Mouse (Mus musculus): ENCODE data around the gene Rec114.

Rec114 gene

GRCm38 (mm10) chr9:58710642-58711041, 33.1 kb downstream of the Rec114 start:
- no peak for DNase-seq

- peak; percentile 69 for DNase-seq
Observed at GRCm38 (mm10) chr9:58709939-58710338, 33.8 kb downstream of the Rec114 start.

DNA sequence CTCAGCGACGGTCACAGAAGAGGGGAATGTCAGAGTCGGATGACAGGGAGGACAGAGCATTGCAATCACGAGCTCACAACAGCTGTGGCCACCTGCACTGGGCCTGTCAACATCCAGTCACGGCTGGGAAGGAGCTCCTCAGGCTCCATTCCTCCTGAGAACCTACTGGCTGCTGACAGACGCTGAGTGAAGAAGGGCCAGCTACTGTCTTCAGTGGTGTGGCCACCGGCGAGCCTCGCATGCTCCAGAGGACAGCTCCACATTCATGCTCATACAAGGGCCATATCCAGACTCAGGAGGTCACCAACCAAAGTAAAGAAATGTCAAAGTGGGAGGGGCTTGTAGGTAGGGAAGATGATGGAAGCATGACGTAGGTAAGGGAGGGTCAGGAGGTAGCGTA, 36.0 kb downstream of the Rec114 start:
- no peak for DNase-seq

GRCm38 (mm10) chr9:58706024-58706423, 37.7 kb downstream of the Rec114 start:
- no peak for DNase-seq

- DNase-seq: no peak
Observed at GRCm38 (mm10) chr9:58703766-58704165, 40.0 kb downstream of the Rec114 start.

DNA sequence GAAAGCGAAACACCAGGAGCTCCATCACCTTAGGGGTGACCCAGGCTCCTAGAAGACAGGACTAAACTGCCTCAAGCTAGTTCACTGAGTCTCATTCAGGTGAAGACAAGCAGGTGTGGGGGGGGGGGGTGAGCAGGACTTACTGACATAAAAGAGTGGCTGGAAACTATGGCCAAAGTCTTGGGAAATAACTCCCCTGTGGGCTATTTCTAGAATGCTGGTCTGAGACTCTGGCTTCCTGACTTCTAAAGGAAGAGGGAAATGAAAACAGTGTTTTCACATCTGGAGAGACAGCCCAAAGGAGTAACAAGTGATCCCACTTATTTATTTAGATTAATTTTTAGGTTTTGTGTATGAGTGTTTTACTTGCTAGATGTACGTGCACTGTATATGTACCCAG, 42.0 kb downstream of the Rec114 start:
- DNase-seq: no peak

GRCm38 (mm10) chr9:58698486-58698885, 45.3 kb downstream of the Rec114 start:
- DNase-seq: no peak

DNA sequence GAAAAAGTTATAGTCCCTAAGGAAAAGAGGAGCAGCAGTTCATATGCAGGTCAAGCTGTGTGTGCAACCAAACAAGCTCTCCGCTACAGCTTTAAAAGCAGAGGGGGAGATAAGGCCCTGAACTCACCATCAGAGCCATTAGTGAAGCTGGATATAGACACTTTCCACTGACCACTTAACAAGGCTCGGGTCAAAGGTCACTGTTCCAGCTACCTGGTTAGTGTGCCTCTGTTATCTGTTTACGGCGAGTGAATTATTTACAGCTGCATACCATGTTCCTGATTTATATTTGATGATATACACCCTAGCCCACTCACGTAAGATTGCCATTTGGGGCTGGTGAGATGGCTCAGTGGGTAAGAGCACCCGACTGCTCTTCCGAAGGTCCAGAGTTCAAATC, 52.3 kb downstream of the Rec114 start:
- no peak for DNase-seq

GRCm38 (mm10) chr9:58690701-58691100, 53.1 kb downstream of the Rec114 start:
- no peak for DNase-seq

DNA sequence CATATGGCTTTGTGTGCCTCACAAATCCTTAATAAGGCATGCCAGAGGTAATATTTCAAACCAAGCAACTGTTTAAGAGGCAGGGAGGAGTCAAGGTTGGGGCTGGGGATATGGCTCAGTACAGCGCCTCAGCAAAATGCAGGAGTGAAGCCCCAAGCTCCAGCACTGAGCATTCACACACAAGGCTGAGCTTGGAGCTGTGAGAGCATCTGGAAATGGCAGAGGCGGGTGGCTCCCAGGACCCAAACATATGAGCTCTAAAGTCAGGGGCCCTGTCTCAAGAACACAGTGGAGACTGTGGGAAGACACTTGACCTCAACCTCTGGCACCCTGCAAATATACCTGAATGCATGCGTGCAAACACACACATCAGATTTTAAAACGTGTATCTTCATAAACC, 55.7 kb downstream of the Rec114 start:
- no peak for DNase-seq

GRCm38 (mm10) chr9:58685290-58685689, 58.5 kb downstream of the Rec114 start:
- DNase-seq: no peak

DNA sequence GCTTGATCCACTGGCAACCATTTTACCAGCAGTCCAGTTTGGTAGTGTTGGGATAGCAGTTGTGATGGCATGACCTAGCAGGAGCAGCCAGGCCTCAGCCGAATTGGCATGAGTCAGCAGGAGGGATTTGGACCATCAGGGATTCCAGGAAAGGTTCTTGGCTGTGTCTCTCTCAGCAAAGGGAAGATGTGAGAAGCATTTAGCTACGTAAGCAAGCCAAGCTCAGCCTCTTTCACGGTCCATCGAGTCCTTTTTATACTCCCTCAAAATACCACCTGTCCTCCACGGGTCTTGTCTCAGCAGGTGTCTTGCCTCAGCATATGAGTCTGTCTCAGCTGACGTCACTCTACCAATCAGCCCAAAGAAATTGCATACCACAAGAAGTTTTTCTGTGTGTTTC, 60.4 kb downstream of the Rec114 start:
- DNase-seq: no peak

DNA sequence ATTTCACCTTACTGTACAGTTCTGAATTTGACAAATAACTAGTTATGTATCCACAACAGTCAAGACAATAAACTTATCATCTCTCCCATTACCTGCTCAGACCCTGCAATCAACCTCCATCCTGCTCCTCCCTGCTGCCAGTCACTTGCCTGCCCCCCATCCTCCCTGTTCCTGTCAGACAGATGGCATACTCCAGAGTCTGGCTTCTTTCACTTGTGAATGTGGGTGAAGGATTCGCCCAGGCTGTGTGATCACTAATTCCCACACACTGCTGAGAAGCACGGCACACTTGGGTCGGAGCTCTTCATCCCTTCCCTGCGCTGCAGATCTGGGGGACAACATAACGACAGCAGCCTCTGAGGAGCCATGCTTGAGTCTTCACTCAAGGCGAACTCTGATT, 61.7 kb downstream of the Rec114 start:
- no peak for DNase-seq

DNA sequence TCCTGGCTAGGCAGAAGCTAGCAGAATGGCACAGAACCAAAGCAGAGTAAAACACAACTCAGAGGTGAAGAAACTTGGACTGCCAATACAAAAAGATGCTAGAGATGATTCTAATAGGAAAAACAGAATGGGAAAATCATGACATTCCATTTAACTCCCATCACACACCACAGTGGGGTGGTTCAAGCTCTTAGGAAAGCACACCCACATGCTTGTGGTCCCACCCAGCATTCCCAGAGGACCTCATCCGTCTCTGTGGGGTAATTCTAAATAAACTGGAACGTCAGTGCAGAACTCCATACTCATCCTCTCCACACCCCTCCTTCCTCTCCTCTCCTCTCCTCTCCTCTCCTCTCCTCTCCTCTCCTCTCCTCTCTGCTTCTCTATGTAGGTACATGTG, 62.4 kb downstream of the Rec114 start:
- DNase-seq: no peak

GRCm38 (mm10) chr9:58675371-58675770, 68.4 kb downstream of the Rec114 start:
- no peak for DNase-seq

GRCm38 (mm10) chr9:58674736-58675135, 69.0 kb downstream of the Rec114 start:
- no peak for DNase-seq

DNA sequence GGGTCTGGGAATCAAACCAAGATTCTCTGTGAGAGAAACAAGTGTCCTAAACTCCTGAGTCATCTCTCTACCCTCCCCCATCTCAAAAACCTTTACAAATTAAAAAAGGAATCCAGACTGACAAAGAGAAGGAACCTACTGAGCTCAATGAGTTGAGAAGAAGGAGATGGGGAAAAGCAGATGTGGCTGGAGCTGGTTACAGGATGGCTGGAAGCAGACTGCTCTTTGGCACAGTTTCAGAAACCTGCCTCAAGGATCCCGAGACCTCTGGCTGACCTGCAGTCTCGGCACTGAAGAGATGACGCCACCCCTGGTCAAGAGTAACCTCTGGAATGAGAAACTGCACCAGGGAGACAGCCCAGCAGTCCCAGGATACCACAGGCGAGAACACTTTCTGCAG, 71.3 kb downstream of the Rec114 start:
- no peak for DNase-seq

DNA sequence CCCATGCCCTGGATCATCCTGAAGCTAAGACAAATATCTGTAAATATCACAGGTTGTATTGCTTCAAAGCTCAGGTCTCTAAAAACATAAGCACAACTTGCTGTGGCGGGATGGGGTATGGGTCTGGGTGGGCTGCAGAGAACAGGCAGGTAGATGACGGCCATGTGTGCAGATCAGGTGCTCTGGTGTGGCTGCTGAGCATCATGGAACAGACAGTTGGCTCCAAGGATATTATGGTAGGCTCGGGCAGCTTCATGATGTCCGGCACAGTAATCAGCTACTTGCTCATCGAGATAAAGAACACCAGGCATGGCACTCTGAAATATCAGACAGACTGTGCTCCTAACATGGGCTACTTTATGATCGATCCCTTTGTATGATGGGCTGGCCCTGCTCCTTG, 73.9 kb downstream of the Rec114 start:
- DNase-seq: no peak

- no peak for DNase-seq
Observed at GRCm38 (mm10) chr9:58669071-58669470, 74.7 kb downstream of the Rec114 start.

DNA sequence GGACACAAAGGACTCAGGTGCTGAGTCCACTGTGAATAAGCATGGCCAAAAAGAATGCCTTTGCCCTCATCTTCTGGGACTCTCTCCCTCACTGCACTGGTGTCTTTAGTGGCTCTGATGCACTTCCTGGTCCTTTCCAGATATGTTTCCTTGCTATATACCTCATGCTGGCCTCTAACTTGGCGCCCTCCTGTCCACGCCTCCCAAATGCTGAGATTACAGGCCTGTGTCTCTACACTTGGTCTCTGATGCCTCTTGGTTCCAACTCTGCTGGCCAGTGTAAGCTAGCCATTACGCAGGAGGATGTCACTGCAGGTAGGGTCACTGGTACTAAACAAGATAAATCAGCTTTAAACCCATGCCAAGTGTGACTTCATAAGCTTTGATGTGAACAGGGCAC, 75.6 kb downstream of the Rec114 start:
- DNase-seq: no peak

- no peak for DNase-seq
Observed at GRCm38 (mm10) chr9:58667244-58667643, 76.5 kb downstream of the Rec114 start.

GRCm38 (mm10) chr9:58666191-58666590, 77.6 kb downstream of the Rec114 start:
- DNase-seq: no peak

- no peak for DNase-seq
Observed at GRCm38 (mm10) chr9:58665492-58665891, 78.3 kb downstream of the Rec114 start.

DNA sequence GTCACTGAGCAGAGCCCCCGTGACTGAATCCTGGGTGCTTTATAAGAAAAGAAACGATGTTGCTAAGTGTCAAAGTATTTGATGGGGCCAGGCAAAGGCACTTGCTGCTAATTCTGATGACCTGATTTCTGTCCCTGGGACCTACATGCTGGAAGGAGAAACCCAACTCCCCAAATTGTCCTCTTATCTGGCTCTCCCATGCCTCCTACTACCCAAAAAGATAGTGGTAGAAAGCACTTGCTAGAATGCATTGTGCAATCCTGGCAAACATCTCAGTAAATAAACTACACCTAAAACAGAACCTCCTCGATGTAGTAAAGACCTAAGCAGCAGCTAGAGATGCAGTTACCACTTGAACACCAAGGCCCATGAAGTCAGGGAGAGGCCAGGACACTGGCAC, 81.0 kb downstream of the Rec114 start:
- DNase-seq: no peak

DNA sequence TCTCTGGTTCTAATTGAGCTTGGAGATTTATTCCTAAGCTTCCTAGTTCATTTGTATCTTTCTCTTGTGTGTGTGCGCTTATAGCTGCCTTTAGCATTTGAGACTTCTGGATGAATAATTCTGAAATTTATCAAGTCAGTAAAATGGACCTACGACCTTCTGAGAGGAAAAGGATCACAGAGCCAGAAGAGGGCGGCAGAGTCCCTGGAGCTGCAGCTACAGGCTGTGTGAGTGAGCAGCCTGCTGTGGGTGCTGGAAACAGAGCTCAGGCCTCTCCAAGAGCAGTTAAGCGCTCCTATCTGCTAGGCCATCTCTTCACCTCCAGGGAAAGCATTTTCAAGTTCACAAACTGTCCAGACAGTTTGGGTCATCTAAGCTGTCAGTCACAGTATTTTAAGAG, 81.8 kb downstream of the Rec114 start:
- DNase-seq: no peak

- DNase-seq: no peak
Observed at GRCm38 (mm10) chr9:58660673-58661072, 83.1 kb downstream of the Rec114 start.

All from kidney, adult 18-20 months (tissue).